In the genomic region with DNA sequence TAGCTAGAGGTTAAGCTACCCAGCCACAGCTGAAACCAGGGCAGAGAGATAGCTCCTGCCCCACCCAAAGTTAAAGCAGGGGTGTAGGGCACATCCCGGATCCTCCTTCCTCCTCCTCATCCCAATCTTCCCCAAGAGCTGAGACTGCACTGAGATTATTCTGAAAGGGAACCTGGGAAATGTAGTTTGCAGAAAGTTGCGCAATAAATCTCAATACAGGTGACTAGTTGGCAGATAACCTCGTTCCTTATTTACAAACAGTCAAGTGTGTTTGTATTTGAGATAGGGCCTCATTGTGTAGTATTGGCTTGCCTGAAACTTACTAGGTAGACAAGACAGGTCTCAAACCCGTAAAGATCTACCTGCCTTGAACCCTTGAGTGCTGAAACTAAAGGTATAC, we compare ENCODE assay signal across 17 mouse cellular contexts.
"Had no signal": no experiment of that assay in that cellular context is flagged by ENCODE, and none has a peak within 500 bp of the region (broad histone marks: within the 10 kb centered on the region; RNA-seq: fewer than 3 reads in every experiment).

No protein-coding gene starts in this region.

- H3K36me3 ChIP-seq: limb, embryonic 10.5 days; stomach, embryonic 15.5 days had no signal

- DNase-seq: kidney, adult 18-20 months; kidney, adult 9 months; kidney, postnatal 14 days; kidney, postnatal 4 days; liver; lung, adult 18-20 months; lung, postnatal 4 days; midbrain, embryonic 14.5 days; thymus, adult 18-20 months; thymus, postnatal 36 days had no signal

- H3K4me3 ChIP-seq: limb, embryonic 10.5 days; limb, embryonic 13.5 days; lung, embryonic 15.5 days; stomach, embryonic 15.5 days had no signal

- H3K9me3 ChIP-seq: limb, embryonic 10.5 days; limb, embryonic 13.5 days; lung, embryonic 15.5 days; stomach, embryonic 15.5 days had no signal

- ATAC-seq: inflammation-experienced regulatory T-cells, adult 6 months; intestine, embryonic 16.5 days had no signal

- H3K27ac ChIP-seq: limb, embryonic 10.5 days; limb, embryonic 13.5 days; lung, embryonic 15.5 days; stomach, embryonic 15.5 days had no signal

- H3K27me3 ChIP-seq: limb, embryonic 13.5 days; lung, embryonic 15.5 days; stomach, embryonic 15.5 days had no signal

- H3K4me1 ChIP-seq: stomach, embryonic 15.5 days had no signal

- H3K4me2 ChIP-seq: limb, embryonic 13.5 days; lung, embryonic 15.5 days; midbrain, embryonic 11.5 days; stomach, embryonic 15.5 days had no signal

- H3K9ac ChIP-seq: limb, embryonic 13.5 days; lung, embryonic 15.5 days; stomach, embryonic 15.5 days had no signal
